In genomic region chr11:67820221-67820620, GRCm38 (mm10) we compare ENCODE assay signal across 9 mouse cellular contexts. TPM values are rescaled to one million over a fixed set of nuclear protein-coding genes. Genes with fewer than 3 reads are reported as not detected.
DNase-seq lines count a peak whose midpoint lies in the region; ATAC-seq and TF ChIP-seq lines count a peak whose summit lies in the region.
"Had no signal": no experiment of that assay in that cellular context is flagged by ENCODE, and none has a peak within 500 bp of the region (broad histone marks: within the 10 kb centered on the region; RNA-seq: fewer than 3 reads in every experiment).

No protein-coding gene starts in this region.

- no peaks in the 10 kb centered on the region for H3K9me3 ChIP-seq in hindbrain, embryonic 15.5 days
- no peaks in the 10 kb centered on the region for H3K9me3 ChIP-seq in limb, embryonic 15.5 days

- H3K4me3 ChIP-seq in left cerebral cortex, adult 2 months = no peak overlapping the region
- H3K4me3 ChIP-seq in hindbrain, embryonic 15.5 days = no peak overlapping the region
- H3K4me3 ChIP-seq in limb, embryonic 15.5 days = no peak overlapping the region

- no peaks in the 10 kb centered on the region for H3K36me3 ChIP-seq in hindbrain, embryonic 15.5 days
- H3K36me3 ChIP-seq in limb, embryonic 15.5 days = no peaks in the 10 kb centered on the region

- DNase-seq in adrenal gland, adult (ENCODE audit: inconsistent age in 2 of 2, low spot score in 1 of 2) = peak; percentile 12 to 64
- no peak for DNase-seq in adrenal gland, adult 8-10 months
- DNase-seq in left cerebral cortex, adult 2 months (ENCODE audit: extremely low spot score in 1 of 2, low spot score in 2 of 2) = peak; percentile 32 to 50
- no peak for DNase-seq in left cerebral cortex, adult 11 months (ENCODE audit: low spot score)
- DNase-seq in brain, embryonic 14.5 days (ENCODE audit: low read depth) = peak; percentile 61
- DNase-seq in right cerebral cortex, postnatal 4 days = peak; percentile 75

- H3K4me1 ChIP-seq in hindbrain, embryonic 15.5 days (replicated peaks) = peaks cover 3% of the 10 kb centered on the region
- peaks cover 3% of the 10 kb centered on the region; the same call in 1 of the 2 replicates for H3K4me1 ChIP-seq in limb, embryonic 15.5 days

- WGBS in hindbrain, embryonic 15.5 days = 24% methylated on average over 4 of the region's 4 CpGs
- WGBS in limb, embryonic 15.5 days = 12% methylated on average over 4 of the region's 4 CpGs

- H3K27ac ChIP-seq in left cerebral cortex, adult 2 months = no peak overlapping the region
- no peak overlapping the region for H3K27ac ChIP-seq in hindbrain, embryonic 15.5 days (replicated peaks)
- H3K27ac ChIP-seq in limb, embryonic 15.5 days = no peak overlapping the region

- peak overlapping the region; percentile 52; the same call in 1 of the 2 replicates for H3K4me2 ChIP-seq in hindbrain, embryonic 15.5 days
- 0 out of 2 replicates have a peak overlapping the region, but pooled peaks have one; percentile 33 for H3K4me2 ChIP-seq in limb, embryonic 15.5 days

- peak; percentile 63 for TF ChIP-seq CTCF in left cerebral cortex, adult 2 months (IDR thresholded peaks at IDR 0.05)
- TF ChIP-seq CTCF in brain, embryonic 14.5 days (IDR thresholded peaks at IDR 0.05; ENCODE audit: borderline replicate concordance, extremely low read depth, insufficient read depth, insufficient read length) = peak; percentile 75

- no peak for ATAC-seq in hindbrain, embryonic 15.5 days (ENCODE audit: low FRiP score, low read depth)
- ATAC-seq in limb, embryonic 15.5 days (ENCODE audit: insufficient number of reproducible peaks, low FRiP score, low TSS enrichment, low read depth) = no peak

- intact Hi-C loops in left cerebral cortex, adult 2 months (cut with DNase I) = loop anchor here (2.0 to 5.0 kb wide), 3 partner anchors 69 to 587 kb away; no protein-coding TSS in a partner anchor

- TF ChIP-seq POLR2A in brain, embryonic 14.5 days (IDR thresholded peaks at IDR 0.05; ENCODE audit: borderline replicate concordance, extremely low read depth, insufficient read depth, insufficient read length, poor library complexity, severe bottlenecking) = no peak

- H3K9ac ChIP-seq in hindbrain, embryonic 15.5 days = no peak overlapping the region
- no peak overlapping the region for H3K9ac ChIP-seq in limb, embryonic 15.5 days

- no peaks in the 10 kb centered on the region for H3K27me3 ChIP-seq in hindbrain, embryonic 15.5 days
- H3K27me3 ChIP-seq in limb, embryonic 15.5 days = no peaks in the 10 kb centered on the region

RNA-seq across cellular contexts. Expression of gene Dhrs7c, which starts 22.2 kb away (rescaled TPM):
- total RNA-seq in adrenal gland, adult 8-10 months (2022) = not detected
- under 1 TPM in 1 of 2 experiments, not detected in 1; 0.32 TPM for total RNA-seq in left cerebral cortex, adult 2 months (2021)
- polyA plus RNA-seq in brain, embryonic 14.5 days (2012; rRNA removed) = 0.10 TPM in 1 of 2 replicates, not detected in the other
- polyA plus RNA-seq in hindbrain, embryonic 15.5 days (2015; fragmentation: Nextera tagmentation; extraction: Ambion mirVana) = not detected in 2 replicates
- polyA plus RNA-seq in limb, embryonic 15.5 days (2015; fragmentation: Nextera tagmentation; extraction: Ambion mirVana) = 6.1 and 15.4 TPM in 2 replicates
- polyA plus RNA-seq: stomach, embryonic 14.5 days had no signal

RNA-seq across cellular contexts. Expression of gene Gsg1l2, which starts 45.8 kb away (rescaled TPM):
- not detected for total RNA-seq in adrenal gland, adult 8-10 months (2022)
- not detected for total RNA-seq in left cerebral cortex, adult 2 months (2021)
- polyA plus RNA-seq in brain, embryonic 14.5 days (2012; rRNA removed) = not detected in 2 replicates
- 0.13 TPM in 1 of 2 replicates, not detected in the other for polyA plus RNA-seq in hindbrain, embryonic 15.5 days (2015; fragmentation: Nextera tagmentation; extraction: Ambion mirVana)
- polyA plus RNA-seq in limb, embryonic 15.5 days (2015; fragmentation: Nextera tagmentation; extraction: Ambion mirVana) = not detected in 2 replicates
- polyA plus RNA-seq: stomach, embryonic 14.5 days had no signal

RNA-seq across cellular contexts. Expression of gene Glp2r, which starts 49.3 kb away (rescaled TPM):
- total RNA-seq in adrenal gland, adult 8-10 months (2022) = under 1 TPM; 0.06 to 0.28 (median 0.13) TPM
- 1 to 10 TPM; 1.2 to 2.0 TPM for total RNA-seq in left cerebral cortex, adult 2 months (2021)
- 0.04 and 0.05 TPM in 2 replicates for polyA plus RNA-seq in brain, embryonic 14.5 days (2012; rRNA removed)
- 0.03 and 0.16 TPM in 2 replicates for polyA plus RNA-seq in hindbrain, embryonic 15.5 days (2015; fragmentation: Nextera tagmentation; extraction: Ambion mirVana)
- polyA plus RNA-seq in limb, embryonic 15.5 days (2015; fragmentation: Nextera tagmentation; extraction: Ambion mirVana) = 0.09 and 0.10 TPM in 2 replicates

Comparison
In these comparisons a context has a peak if more than half of its experiments do, and no peak if none do; other contexts are left out.
1. DNase-seq: peak in adrenal gland, adult (2 of 2), left cerebral cortex, adult 2 months (2 of 2), brain, embryonic 14.5 days (single experiment) and right cerebral cortex, postnatal 4 days (single experiment); none in adrenal gland, adult 8-10 months (single experiment) and left cerebral cortex, adult 11 months (single experiment).